Mouse (Mus musculus) neutrophil, adult 5-6 weeks (primary cell): ENCODE measurements around the gene Fbh1. TPM values are rescaled to one million over a fixed set of nuclear protein-coding genes. Genes with fewer than 3 reads are reported as not detected.

Experiments
- total RNA-seq: library from RNA; stranded (forward); fragments of 200-1000 nt; gene quantifications from 2 replicates; pipeline ENCODE4 v1.2.3, GENCODE M21; 2017

Fbh1 gene
- total RNA-seq, 1 experiment from 2014 or later = 119 TPM

Other genes starting within 250 kb of the Fbh1 start
- gene Pfkfb3, start 223.5 kb downstream of the Fbh1 start, total RNA-seq = 46.0 TPM in 2 replicates
- 144 and 163 TPM in 2 replicates for gene Rbm17, start 173.4 kb downstream of the Fbh1 start, total RNA-seq
- gene Gm17490, start 151.3 kb downstream of the Fbh1 start, total RNA-seq = not detected in 2 replicates
- 2.3 and 3.0 TPM in 2 replicates for gene Il2ra, start 134.8 kb downstream of the Fbh1 start, total RNA-seq
- gene Il15ra, start 72.3 kb downstream of the Fbh1 start, total RNA-seq = 12.1 and 14.4 TPM in 2 replicates
- gene Ankrd16, start 294 bp upstream of the Fbh1 start, total RNA-seq = 82.4 and 98.9 TPM in 2 replicates